Mouse (Mus musculus) embryonic fibroblast, embryonic 13.5 days (primary cell): ENCODE results near the gene Cps1. TPM values are rescaled to one million over a fixed set of nuclear protein-coding genes. Genes with fewer than 3 reads are reported as not detected.
A peak's percentile ranks its signal among the peaks of the same experiment; 100 is the strongest.

Source experiments
- H3K27ac ChIP-seq: 2 replicates; pipeline ENCODE4 v1.5.1; 2012; ENCODE audit warnings: low read length, control low read depth, inconsistent platforms; ENCODE audit not compliant: insufficient read depth
- H3K4me1 ChIP-seq: 2 replicates; pipeline ENCODE4 v1.6.1; 2011; ENCODE audit warnings: low read length; ENCODE audit not compliant: control insufficient read depth, insufficient read depth
- H3K4me3 ChIP-seq: 2 replicates; pipeline ENCODE4 v1.5.1; 2011; ENCODE audit warnings: mild to moderate bottlenecking, control low read depth, low read length; ENCODE audit not compliant: insufficient read depth
- CTCF ChIP-seq: IDR thresholded peaks from 2 replicates; pipeline ENCODE4 v1.5.1; 2011; ENCODE audit warnings: mild to moderate bottlenecking, control low read depth, low read length, moderate library complexity, borderline replicate concordance; ENCODE audit not compliant: insufficient read depth
- POLR2A ChIP-seq: IDR thresholded peaks from 2 replicates; pipeline ENCODE4 v1.6.1; 2011; ENCODE audit warnings: low read depth, mild to moderate bottlenecking, control low read depth, low read length, moderate library complexity
- polyA plus RNA-seq: library from polyadenylated mRNA; stranded (reverse); fragments of >200 nt; gene quantifications from 2 replicates; pipeline ENCODE4 v1.2.4, GENCODE M21; 2011; ENCODE audit warnings: low read depth; ENCODE audit not compliant: missing spikeins, insufficient read length

Cps1 gene
- polyA plus RNA-seq, 1 experiment = not detected

DNA sequence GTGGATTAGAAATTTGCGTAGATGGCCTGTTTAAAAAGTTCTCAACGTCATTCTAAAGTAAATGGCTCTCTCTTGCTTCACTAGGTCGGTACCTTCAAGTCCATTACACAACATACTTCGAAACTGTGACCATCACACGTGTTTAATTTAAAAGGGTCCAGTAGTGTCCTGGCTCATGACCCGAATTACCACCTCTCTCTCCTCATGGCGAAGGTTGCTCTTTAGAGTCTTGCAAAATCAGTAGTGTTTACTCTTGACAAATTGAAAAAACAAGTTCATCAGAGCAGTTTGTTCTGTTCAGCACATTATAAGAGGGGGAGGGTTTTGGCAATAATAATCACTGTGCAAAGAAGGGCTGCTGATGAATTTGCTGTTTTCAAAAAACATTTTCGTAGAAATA lies 6.3 kb upstream of the Cps1 start:
- Histone ChIP-seq H3K27ac (no peak overlapping the region), H3K4me3 (no peak overlapping the region), H3K4me1 (no peaks in the 10 kb centered on the region)
- TF ChIP-seq CTCF (no peak), POLR2A (no peak)

DNA sequence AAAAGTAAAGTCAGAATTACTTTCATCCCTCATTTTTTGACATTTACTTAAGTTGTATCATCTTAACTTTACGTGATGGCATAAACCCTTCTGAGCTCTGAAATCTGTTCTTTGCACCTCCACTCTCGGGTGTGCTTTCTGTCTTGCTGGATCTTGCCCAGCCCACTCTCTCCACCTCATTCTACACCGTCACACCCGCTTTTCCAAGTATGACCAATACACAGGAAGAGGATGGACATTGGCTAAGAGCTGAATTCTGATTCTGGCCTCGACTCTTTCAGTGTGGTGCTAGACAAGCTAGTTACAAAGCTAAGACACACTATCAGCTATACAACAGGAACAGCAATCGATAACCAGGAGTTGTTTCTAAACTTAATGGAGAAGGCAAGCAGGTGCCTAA lies 5.0 kb upstream of the Cps1 start:
- H3K4me3 ChIP-seq = no peak overlapping the region
- TF ChIP-seq CTCF = no peak
- no peak for TF ChIP-seq POLR2A
- no peak overlapping the region for H3K27ac ChIP-seq
- H3K4me1 ChIP-seq = no peaks in the 10 kb centered on the region

DNA sequence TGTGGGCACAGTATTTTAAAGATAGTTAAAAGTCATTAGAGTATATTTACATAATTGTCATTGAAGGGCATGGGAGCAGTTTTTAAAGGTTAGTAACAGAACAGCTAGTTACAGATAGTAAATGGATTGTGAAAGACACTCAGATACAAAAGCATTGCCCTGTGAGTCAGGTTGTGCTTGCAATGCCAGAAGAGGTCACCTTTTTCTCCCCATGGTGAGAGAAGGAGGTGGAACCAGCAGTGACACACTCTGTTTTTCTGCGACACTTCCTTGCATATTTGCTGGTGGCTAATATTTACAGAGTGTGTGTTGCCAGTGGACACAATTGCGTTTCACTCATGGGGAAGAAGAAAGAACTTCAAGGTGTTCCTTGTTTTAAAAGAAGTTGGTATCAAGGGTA lies 2.6 kb downstream of the Cps1 start:
- H3K4me1 ChIP-seq = no peaks in the 10 kb centered on the region
- H3K4me3 ChIP-seq = no peak overlapping the region
- TF ChIP-seq POLR2A (no peak), CTCF (no peak)
- H3K27ac ChIP-seq = no peak overlapping the region

DNA sequence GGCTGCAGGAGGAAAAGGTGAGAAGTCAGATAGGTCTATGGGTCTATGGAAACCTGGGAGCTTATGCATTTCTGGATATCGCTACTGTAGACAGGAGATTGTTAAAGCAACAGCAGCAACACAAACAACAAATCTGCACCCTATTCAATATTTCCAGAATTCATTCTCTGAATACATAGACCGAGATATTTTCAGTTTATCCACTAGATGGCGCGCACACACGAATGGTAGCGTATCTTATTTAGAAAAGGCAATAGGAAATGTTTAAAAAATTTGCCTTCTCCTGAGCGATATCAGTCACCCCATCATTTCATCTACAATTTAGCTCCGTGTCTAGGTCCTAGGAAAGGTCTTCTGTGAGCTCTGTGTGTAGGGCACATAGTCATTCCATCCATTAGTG lies 21.1 kb downstream of the Cps1 start:
- no peak overlapping the region for H3K4me3 ChIP-seq
- TF ChIP-seq POLR2A = no peak
- no peak for TF ChIP-seq CTCF
- H3K27ac ChIP-seq = no peak overlapping the region
- H3K4me1 ChIP-seq = no peaks in the 10 kb centered on the region

DNA sequence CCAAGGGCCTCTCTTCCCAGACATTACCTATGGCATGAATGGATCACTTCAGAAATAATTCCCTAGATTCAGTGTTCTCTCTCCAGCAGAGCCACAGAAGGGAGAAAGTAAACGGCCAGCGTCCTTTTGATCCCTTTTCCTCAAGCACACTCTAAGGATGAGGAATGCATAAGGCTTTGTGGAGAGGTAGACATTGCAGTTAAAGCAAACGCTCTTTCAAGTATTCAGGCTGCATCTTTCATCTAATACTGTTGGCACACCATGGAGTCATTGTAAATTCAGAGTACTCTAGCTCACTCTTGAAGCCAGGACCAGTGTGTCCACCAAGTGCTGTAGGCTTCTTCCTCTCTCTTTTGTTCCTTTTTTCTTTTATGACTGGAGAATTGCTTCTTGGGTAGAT lies 28.4 kb downstream of the Cps1 start:
- H3K27ac ChIP-seq = no peak overlapping the region
- no peak for TF ChIP-seq POLR2A
- no peak for TF ChIP-seq CTCF
- H3K4me3 ChIP-seq = no peak overlapping the region
- no peaks in the 10 kb centered on the region for H3K4me1 ChIP-seq

DNA sequence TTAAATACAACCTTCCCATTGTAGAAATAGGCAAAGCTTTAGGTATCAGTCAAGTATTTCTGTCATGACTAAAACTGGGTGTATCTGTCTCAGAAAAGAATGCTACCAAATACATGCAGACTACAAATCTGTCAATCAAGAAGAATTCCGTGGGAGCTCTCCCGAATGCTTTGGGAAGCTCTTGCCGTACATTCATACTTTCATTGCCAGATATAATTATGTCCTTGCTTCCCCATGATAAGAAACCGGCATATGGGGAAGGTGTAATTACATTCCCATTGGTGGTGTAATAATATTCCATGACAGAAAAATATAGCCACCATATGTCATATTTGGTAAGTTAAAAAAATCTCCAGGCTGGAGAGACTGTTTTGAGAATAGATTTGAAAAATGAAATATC lies 44.5 kb downstream of the Cps1 start:
- no peak overlapping the region for H3K4me3 ChIP-seq
- no peaks in the 10 kb centered on the region for H3K4me1 ChIP-seq
- no peak overlapping the region for H3K27ac ChIP-seq
- TF ChIP-seq POLR2A = no peak
- TF ChIP-seq CTCF = no peak

DNA sequence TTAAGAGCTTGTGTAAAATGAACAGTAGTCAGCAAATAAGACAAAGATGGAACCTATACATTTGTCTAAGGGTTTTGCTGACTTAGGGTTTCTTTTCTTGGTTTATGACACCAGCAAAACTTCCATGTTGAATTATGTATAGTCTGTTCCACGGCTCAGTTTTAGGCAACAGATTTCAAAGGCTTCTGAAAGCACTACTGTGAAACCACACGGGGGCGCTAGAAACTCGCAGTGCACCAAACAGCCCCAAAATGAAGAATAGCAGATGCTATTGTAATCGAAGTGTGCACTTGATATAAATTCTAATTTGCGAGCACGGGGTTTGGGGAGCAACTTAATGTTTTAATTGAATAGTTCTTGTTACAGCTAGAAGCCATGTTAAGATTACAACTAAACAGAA lies 58.3 kb downstream of the Cps1 start:
- no peak overlapping the region for H3K4me3 ChIP-seq
- TF ChIP-seq POLR2A (no peak), CTCF (0 out of 2 replicates have a peak, but pooled peaks have one; percentile 21)
- no peaks in the 10 kb centered on the region for H3K4me1 ChIP-seq
- H3K27ac ChIP-seq = no peak overlapping the region

DNA sequence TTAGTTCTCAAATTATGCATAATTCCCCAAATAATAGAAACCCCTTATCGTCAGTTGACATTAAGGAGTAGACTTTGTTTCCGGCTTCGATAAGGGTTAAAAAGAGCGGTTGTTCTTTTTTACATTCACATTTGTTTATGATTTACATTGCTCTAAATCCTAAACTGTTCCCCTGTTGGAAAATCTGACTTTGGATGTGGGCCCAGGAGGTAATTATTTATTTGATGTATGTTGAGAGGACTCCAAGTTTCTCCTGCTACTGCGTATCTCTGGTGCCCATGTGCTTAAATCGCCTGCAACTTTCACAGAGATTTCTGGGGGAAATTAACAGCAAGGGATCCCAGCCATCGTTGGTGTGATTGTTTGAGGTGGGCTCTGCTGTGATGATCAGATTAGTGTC lies 59.4 kb downstream of the Cps1 start:
- no peaks in the 10 kb centered on the region for H3K4me1 ChIP-seq
- no peak for TF ChIP-seq CTCF
- TF ChIP-seq POLR2A = no peak
- H3K4me3 ChIP-seq = no peak overlapping the region
- no peak overlapping the region for H3K27ac ChIP-seq

DNA sequence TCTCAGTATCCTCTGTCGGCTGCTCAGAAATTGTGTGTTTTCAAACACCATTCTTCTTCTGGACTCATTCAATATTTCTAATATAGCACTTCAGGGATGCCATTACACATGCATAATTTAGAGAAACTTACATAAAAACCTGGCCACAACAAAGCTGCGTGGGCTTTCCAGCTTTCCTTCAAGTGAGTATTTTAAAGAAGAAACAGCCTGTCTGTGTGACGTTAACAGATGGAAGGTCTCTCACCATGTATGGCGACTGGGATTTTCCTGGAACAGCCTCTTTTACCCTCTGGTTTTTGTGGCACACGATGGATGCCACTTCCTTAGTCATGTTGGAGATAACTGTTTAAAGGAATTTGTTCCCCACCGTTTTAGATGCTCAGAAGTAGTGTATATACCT lies 60.7 kb downstream of the Cps1 start:
- Histone ChIP-seq H3K4me3 (no peak overlapping the region), H3K4me1 (no peaks in the 10 kb centered on the region), H3K27ac (no peak overlapping the region)
- no peak for TF ChIP-seq POLR2A
- no peak for TF ChIP-seq CTCF

DNA sequence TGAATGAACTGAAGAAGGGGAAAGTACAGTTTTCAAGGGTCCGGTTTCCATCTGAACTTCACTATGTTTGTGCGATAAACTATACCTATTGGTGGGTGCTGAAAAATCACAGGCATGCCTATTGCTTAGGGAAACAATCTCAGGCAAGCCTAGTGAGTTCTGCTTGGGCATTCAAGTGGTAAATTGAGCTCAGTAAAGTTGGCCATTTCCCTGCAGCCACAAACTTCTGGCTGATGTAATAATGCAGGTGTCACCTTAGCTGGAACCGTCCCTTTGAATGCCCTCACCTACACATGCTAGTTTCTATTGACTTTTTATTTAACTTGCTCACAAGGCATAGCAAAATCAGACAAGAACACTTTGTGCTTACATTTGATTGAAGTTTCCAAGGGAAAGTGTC lies 61.3 kb downstream of the Cps1 start:
- H3K4me3 ChIP-seq = no peak overlapping the region
- no peak overlapping the region for H3K27ac ChIP-seq
- TF ChIP-seq POLR2A (no peak), CTCF (no peak)
- no peaks in the 10 kb centered on the region for H3K4me1 ChIP-seq

DNA sequence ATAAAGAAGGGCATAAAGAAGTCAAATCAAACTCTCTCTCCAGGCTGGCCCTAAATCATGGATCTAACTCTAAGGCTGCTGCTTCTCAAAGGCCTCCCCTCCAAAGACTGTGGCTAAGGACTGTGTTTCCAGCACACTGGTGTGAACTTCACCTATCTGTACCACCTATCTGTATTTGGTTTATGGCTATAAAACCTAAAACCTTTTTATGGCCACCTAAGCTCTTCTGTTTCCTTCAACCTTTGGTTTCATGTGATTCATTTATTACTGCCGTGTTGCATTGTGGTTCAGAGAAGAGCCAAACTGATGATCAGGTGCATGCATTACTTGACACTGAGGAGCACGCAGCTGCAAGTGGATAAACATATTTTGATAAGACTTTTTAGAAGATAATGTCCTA lies 74.5 kb downstream of the Cps1 start:
- H3K4me1 ChIP-seq = no peaks in the 10 kb centered on the region
- H3K27ac ChIP-seq = no peak overlapping the region
- no peak overlapping the region for H3K4me3 ChIP-seq
- TF ChIP-seq POLR2A = no peak
- TF ChIP-seq CTCF = no peak
